Mouse (Mus musculus) C2C12 (cell line): ENCODE measurements around the gene Fkbp15. TPM values are rescaled to one million over a fixed set of nuclear protein-coding genes. Genes with fewer than 3 reads are reported as not detected.
"Not testable (repeated sequence)": the region's sequence is repeated elsewhere in the genome, so short reads cannot be mapped to it uniquely, and the experiment has no call there.

Source experiments
- H3K27me3 ChIP-seq: one replicate; pipeline ENCODE4 v1.6.1; 2011; ENCODE audit not compliant: control insufficient read depth, insufficient read depth, insufficient read length
- H3K36me3 ChIP-seq: one replicate; pipeline ENCODE4 v1.6.1; 2011; ENCODE audit not compliant: control insufficient read depth, insufficient read depth
- H3K4me3 ChIP-seq: one replicate; pipeline ENCODE4 v1.5.1; 2011; ENCODE audit warnings: mild to moderate bottlenecking, control low read depth; ENCODE audit not compliant: poor library complexity, insufficient read depth, severe bottlenecking
- H3K79me2 ChIP-seq: one replicate; pipeline ENCODE4 v1.6.1; 2011; ENCODE audit not compliant: control insufficient read depth, insufficient read depth
- H3K79me3 ChIP-seq: one replicate; pipeline ENCODE4 v1.6.1; 2011; ENCODE audit warnings: low read depth, control low read depth
- H3ac ChIP-seq: one replicate; pipeline ENCODE3; 2011; ENCODE audit warnings: low read depth; ENCODE audit not compliant: control insufficient read depth, insufficient read length
- CEBPB ChIP-seq: IDR thresholded peaks from one replicate; pipeline ENCODE4 v1.6.1; 2011; ENCODE audit warnings: low read depth, mild to moderate bottlenecking, control low read depth, moderate library complexity
- CTCF ChIP-seq: IDR thresholded peaks from one replicate; pipeline ENCODE4 v1.5.1; 2011; ENCODE audit not compliant: control insufficient read depth, insufficient read depth, insufficient read length
- FOSL1 ChIP-seq: IDR thresholded peaks from one replicate; pipeline ENCODE4 v1.8.0; 2011; ENCODE audit warnings: mild to moderate bottlenecking, low read length; ENCODE audit not compliant: poor library complexity, insufficient read depth, severe bottlenecking
- MAX ChIP-seq: IDR thresholded peaks from one replicate; pipeline ENCODE4 v1.6.1; 2011; ENCODE audit warnings: mild to moderate bottlenecking, control low read depth
- MYOD1 ChIP-seq: IDR thresholded peaks from one replicate; pipeline ENCODE4 v1.6.1; 2011; ENCODE audit warnings: low read depth; ENCODE audit not compliant: control insufficient read depth, insufficient read length
- MYOG ChIP-seq: IDR thresholded peaks from one replicate; pipeline ENCODE4 v1.6.1; 2011; ENCODE audit not compliant: control insufficient read depth, insufficient read length; ENCODE audit errors: extremely low read depth
- USF1 ChIP-seq: IDR thresholded peaks from one replicate; pipeline ENCODE4 v1.6.1; 2011; ENCODE audit warnings: low read depth, mild to moderate bottlenecking, control low read depth, moderate library complexity
- polyA plus RNA-seq: library from polyadenylated mRNA; unstranded; fragments of >200 nt; fragmentation: generic; extraction: Trizol; gene quantifications from one replicate; pipeline ENCODE4 v1.2.1, GENCODE M21; 2012; ENCODE audit warnings: missing spikeins

Fkbp15 gene
- polyA plus RNA-seq, 1 experiment = 13.2 TPM

DNA sequence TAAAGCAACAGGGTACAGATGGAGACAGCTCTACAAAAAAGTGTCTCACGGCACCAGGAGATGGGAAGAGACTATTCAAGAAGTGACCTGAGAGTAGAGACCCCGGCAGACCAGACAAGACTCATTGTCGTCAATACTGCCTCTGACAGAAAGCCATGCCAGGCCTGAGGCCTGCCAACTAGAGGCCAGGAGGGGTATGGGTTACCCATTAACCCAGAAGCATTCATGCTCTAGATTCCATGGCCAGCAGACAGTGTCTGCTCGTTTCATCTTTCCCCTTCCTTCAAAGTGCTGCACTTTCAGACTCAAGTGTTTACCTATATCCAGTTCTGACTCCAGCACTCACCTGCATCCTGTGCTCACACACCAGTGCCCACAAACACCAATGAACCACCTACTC is 82.3 kb downstream of the Fkbp15 start:
- Histone ChIP-seq H3K27me3 (no peaks in the 10 kb centered on the region), H3K79me3 (no peaks in the 10 kb centered on the region), H3ac (no peak overlapping the region), H3K36me3 (no peaks in the 10 kb centered on the region), H3K4me3 (no peak overlapping the region), H3K79me2 (no peaks in the 10 kb centered on the region)
- TF ChIP-seq MYOG (no peak), USF1 (no peak), MAX (no peak), FOSL1 (no peak), MYOD1 (no peak), CEBPB (no peak)

DNA sequence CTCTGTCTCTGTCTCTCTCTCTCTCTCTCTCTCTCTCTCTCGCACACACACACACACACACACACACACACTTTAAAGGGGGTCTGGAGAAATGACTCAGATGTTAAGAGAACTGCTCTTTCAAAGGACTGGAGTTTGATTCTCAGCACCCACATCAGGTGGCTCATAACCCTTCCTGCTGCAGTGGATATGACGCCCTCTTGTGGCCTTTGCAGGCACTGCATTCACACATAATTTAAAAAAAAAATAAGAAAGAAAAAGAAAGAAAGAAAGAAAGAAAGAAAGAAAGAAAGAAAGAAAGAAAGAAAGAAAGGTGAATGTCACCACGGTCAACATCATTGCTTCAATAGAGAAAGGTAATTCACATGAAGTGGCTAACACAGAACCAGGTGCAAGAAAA is 83.1 kb downstream of the Fkbp15 start:
- H3K27me3 ChIP-seq = no peaks in the 10 kb centered on the region
- H3K4me3 ChIP-seq = no peak overlapping the region
- H3ac ChIP-seq = no peak overlapping the region
- TF ChIP-seq MYOG (no peak), FOSL1 (no peak), USF1 (no peak), CTCF (no peak), MAX (no peak), CEBPB (no peak), MYOD1 (no peak)
- H3K79me3 ChIP-seq = no peaks in the 10 kb centered on the region
- H3K79me2 ChIP-seq = no peaks in the 10 kb centered on the region
- no peaks in the 10 kb centered on the region for H3K36me3 ChIP-seq

DNA sequence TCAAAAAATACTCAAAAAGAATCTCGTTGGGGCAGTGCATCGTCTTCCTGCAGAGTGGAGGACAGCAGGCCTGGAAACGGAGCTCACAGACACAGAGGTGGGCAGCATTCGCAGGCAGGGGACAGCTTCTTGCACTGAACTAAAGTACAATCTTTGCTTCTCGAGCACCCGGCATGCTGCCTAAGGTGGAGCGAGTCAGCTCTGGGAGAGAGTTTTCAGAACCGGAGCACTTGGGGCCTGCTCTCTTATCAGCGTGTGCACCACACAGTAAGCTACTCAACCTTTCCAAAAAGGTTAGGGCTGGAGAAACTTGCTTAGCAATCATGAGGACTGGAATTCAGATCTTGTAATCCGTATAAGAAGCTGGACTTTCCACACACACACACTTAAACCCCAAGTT is 83.7 kb downstream of the Fkbp15 start:
- no peaks in the 10 kb centered on the region for H3K36me3 ChIP-seq
- TF ChIP-seq MYOG = no peak
- TF ChIP-seq MYOD1 = no peak
- no peak for TF ChIP-seq CEBPB
- no peak for TF ChIP-seq MAX
- TF ChIP-seq CTCF = no peak
- no peak for TF ChIP-seq FOSL1
- TF ChIP-seq USF1 = no peak
- H3K4me3 ChIP-seq = no peak overlapping the region
- no peaks in the 10 kb centered on the region for H3K27me3 ChIP-seq
- no peaks in the 10 kb centered on the region for H3K79me2 ChIP-seq
- H3K79me3 ChIP-seq = no peaks in the 10 kb centered on the region
- no peak overlapping the region for H3ac ChIP-seq

DNA sequence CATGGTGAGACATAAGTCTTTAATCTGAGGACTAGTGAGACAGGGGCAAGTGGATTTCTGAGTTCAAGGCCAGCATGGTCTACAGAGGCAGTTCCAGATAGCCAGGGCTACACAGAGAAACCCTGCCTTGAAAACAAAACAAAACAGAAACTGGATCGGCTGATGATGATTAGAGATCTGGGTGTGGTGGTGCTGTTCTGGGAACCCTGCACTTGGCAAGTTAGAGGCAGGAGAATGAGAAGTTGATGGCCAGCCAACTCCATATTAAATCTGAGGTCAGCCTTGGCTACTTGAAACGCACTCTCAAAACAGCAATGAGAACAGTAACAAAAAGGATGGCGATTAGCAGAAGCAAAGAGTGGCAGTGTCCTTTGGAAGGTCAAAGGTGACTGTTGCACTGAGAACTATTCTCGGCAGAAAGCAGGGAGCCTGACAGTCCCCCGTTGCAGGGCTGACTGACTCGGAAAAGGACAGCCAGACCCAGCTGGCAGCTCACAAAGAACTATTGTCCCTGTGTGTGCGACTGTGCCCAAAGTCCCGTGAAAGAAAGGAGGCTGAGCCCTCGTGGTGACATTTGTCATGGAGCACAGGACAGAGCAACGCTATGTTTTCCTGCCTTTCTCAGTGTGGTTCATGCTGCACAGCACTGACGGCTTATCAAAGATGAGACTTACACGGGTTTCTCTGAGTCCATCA is 85.4 kb downstream of the Fkbp15 start:
- H3K79me2 ChIP-seq = no peaks in the 10 kb centered on the region
- no peaks in the 10 kb centered on the region for H3K36me3 ChIP-seq
- no peak overlapping the region for H3ac ChIP-seq
- no peaks in the 10 kb centered on the region for H3K79me3 ChIP-seq
- TF ChIP-seq CEBPB (no peak), MYOD1 (no peak), CTCF (no peak), MYOG (no peak), USF1 (no peak), MAX (no peak), FOSL1 (no peak)
- no peak overlapping the region for H3K4me3 ChIP-seq
- no peaks in the 10 kb centered on the region for H3K27me3 ChIP-seq

DNA sequence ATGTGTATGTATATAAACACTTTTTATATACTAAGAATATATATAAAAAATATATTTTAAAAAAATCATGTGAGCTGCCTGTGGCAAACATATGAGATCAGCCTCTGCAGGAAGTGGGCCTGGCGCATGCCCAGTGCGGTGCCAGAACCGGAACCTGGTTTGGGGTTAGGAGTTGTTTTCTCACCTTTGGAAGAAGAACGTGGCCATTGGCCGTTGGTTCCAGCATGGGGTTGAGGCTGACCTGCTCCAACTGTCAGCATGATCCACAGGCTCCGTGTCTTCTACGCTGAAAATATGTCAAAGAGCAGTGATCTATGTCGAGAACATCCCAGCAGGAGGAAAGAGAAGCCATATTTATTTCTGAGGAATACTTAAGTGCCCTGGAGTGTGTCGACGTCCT is 86.4 kb downstream of the Fkbp15 start:
- TF ChIP-seq MAX (no peak), CTCF (no peak)
- H3K79me2 ChIP-seq = no peaks in the 10 kb centered on the region
- H3K36me3 ChIP-seq = no peaks in the 10 kb centered on the region
- H3K79me3 ChIP-seq = no peaks in the 10 kb centered on the region
- H3K27me3 ChIP-seq = no peaks in the 10 kb centered on the region
- H3K4me3 ChIP-seq = no peak overlapping the region
- H3ac ChIP-seq = no peak overlapping the region

DNA sequence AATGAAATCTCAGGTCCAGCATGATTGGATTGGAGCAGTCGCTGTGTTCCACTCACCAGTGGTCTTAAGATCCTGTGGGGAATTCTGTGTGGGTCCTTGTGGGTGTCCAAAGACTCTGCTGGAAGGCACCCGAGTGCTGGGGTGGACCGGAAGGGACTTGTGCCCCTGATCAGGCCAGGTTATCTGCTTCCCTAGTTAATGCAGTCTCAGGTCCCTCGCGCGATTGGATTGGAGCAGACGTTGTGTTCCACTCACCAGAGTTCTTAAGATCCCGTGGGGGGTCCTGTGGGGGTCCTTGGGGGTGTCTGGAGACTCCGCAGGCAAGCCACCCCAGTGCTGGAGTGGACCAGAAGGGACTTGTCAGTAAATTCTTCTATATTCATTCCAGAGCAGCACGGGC is 87.7 kb downstream of the Fkbp15 start:
- TF ChIP-seq CEBPB (no peak), MYOD1 (no peak), MYOG (no peak), FOSL1 (no peak), USF1 (no peak), CTCF (no peak), MAX (no peak)
- Histone ChIP-seq H3K4me3 (no peak overlapping the region), H3K36me3 (no peaks in the 10 kb centered on the region), H3K79me3 (no peaks in the 10 kb centered on the region), H3K79me2 (no peaks in the 10 kb centered on the region), H3ac (no peak overlapping the region), H3K27me3 (no peaks in the 10 kb centered on the region)

DNA sequence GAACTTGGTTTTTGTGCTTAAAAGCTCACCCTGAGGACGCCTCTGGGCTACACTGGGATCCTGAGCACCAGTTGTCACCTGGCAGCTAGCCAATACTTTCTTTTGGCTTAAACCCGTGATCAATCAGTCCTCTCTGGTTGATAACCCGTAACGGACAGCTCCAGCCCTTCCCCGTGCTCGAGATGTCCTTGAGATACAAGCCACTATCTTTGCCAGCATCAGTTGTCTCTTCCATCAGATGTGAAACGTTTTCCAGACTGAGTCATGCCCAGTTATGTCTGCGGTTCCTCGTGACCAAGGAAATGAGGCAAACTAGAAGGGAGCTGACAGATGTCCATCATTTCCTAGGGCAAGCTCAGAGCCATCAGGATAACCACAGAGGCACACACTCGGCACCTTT is 93.2 kb downstream of the Fkbp15 start:
- Histone ChIP-seq H3K79me3 (no peaks in the 10 kb centered on the region), H3K27me3 (no peaks in the 10 kb centered on the region), H3K36me3 (no peaks in the 10 kb centered on the region), H3ac (no peak overlapping the region), H3K4me3 (no peak overlapping the region), H3K79me2 (no peaks in the 10 kb centered on the region)
- no peak for TF ChIP-seq FOSL1
- no peak for TF ChIP-seq MYOD1
- TF ChIP-seq MYOG = no peak
- TF ChIP-seq MAX = no peak
- TF ChIP-seq CEBPB = no peak
- TF ChIP-seq CTCF = no peak
- TF ChIP-seq USF1 = no peak

DNA sequence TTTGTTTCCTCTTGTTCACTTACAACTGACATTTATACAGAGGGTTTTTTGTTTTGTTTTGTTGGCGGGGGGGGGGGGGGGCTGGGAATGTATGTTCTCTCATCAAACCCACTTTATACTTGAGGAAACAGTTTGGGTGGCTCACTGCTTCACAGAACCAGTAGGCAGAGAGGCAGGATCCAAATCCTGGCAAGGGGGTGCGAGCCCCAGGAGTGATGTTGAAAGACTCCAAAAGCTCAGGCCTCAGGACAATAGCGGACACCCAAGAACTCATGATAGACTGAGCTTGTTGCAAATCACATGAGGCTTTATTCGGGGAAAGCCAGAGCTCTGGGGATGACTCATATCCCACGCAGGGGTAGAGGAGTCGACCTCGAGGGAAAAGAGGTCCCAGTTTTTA is 94.3 kb downstream of the Fkbp15 start:
- not testable (repeated sequence) for H3K4me3 ChIP-seq, H3K27me3 ChIP-seq

More for the DNA sequence above, 94.3 kb downstream of the Fkbp15 start:
- H3K79me3 ChIP-seq, H3ac ChIP-seq, H3K36me3 ChIP-seq, H3K79me2 ChIP-seq: not testable (repeated sequence)
